Mouse (Mus musculus): ENCODE results near the gene Slc16a10. TPM values are rescaled to one million over a fixed set of nuclear protein-coding genes. Genes with fewer than 3 reads are reported as not detected.

Slc16a10 gene
- polyA plus RNA-seq, 1 experiment from 2014 or later: 17.9 TPM

- no peak overlapping the region for H3K27ac ChIP-seq (replicated peaks in 1 of 2; ENCODE audit: control insufficient read depth in 1 of 2, insufficient read depth in 1 of 2, low read depth in 2 of 2, low read length in 2 of 2)
- no peak overlapping the region for H3K4me2 ChIP-seq (ENCODE audit: low read length)
- no peak overlapping the region for H3K4me3 ChIP-seq (ENCODE audit: control insufficient read depth in 1 of 2, insufficient read depth in 1 of 2, low read depth in 1 of 2, low read length in 2 of 2)
- no peak for ATAC-seq (ENCODE audit: insufficient number of reproducible peaks, insufficient read depth, low FRiP score, low read depth)
- no peak overlapping the region for H3K9ac ChIP-seq (ENCODE audit: low read length)
- peaks cover 4 to 9% of the 10 kb centered on the region in 2 experiments; a peak in 2 of 4 replicates for H3K4me1 ChIP-seq (ENCODE audit: control insufficient read depth in 2 of 2, insufficient read depth in 2 of 2, low read length in 2 of 2)
- H3K9me3 ChIP-seq (ENCODE audit: control insufficient read depth, low read length): no peaks in the 10 kb centered on the region
- no peaks in the 10 kb centered on the region for H3K27me3 ChIP-seq (ENCODE audit: control insufficient read depth, insufficient read depth, low read length)
- 93% methylated on average over 5 of the region's 5 CpGs for WGBS
- H3K36me3 ChIP-seq (ENCODE audit: control insufficient read depth, insufficient read depth, low read length): no peaks in the 10 kb centered on the region
Measured at GRCm38 (mm10) chr10:40179142-40179541, 37.1 kb upstream of the Slc16a10 start.

- WGBS: 27% methylated on average over 6 of the region's 6 CpGs
- Histone ChIP-seq H3K9me3 (ENCODE audit: control insufficient read depth, low read length) (no peaks in the 10 kb centered on the region), H3K4me2 (ENCODE audit: low read length) (no peak overlapping the region), H3K27me3 (ENCODE audit: control insufficient read depth, insufficient read depth, low read length) (no peaks in the 10 kb centered on the region), H3K27ac (replicated peaks in 1 of 2; ENCODE audit: control insufficient read depth in 1 of 2, insufficient read depth in 1 of 2, low read depth in 2 of 2, low read length in 2 of 2) (no peak overlapping the region), H3K4me3 (ENCODE audit: control insufficient read depth in 1 of 2, insufficient read depth in 1 of 2, low read depth in 1 of 2, low read length in 2 of 2) (no peak overlapping the region), H3K36me3 (ENCODE audit: control insufficient read depth, insufficient read depth, low read length) (no peaks in the 10 kb centered on the region), H3K4me1 (ENCODE audit: control insufficient read depth in 2 of 2, insufficient read depth in 2 of 2, low read length in 2 of 2) (peaks cover 4 to 9% of the 10 kb centered on the region in 2 experiments; a peak in 2 of 4 replicates), H3K9ac (ENCODE audit: low read length) (no peak overlapping the region)
- no peak for ATAC-seq (ENCODE audit: insufficient number of reproducible peaks, insufficient read depth, low FRiP score, low read depth)
Measured at GRCm38 (mm10) chr10:40177323-40177962, 35.4 kb upstream of the Slc16a10 start.

GRCm38 (mm10) chr10:40172136-40172535, 30.1 kb upstream of the Slc16a10 start:
- H3K9me3 ChIP-seq (ENCODE audit: control insufficient read depth, low read length): no peaks in the 10 kb centered on the region
- WGBS: 80% methylated on average over 6 of the region's 6 CpGs
- no peaks in the 10 kb centered on the region for H3K27me3 ChIP-seq (ENCODE audit: control insufficient read depth, insufficient read depth, low read length)
- no peak overlapping the region for H3K27ac ChIP-seq (replicated peaks in 1 of 2; ENCODE audit: control insufficient read depth in 1 of 2, insufficient read depth in 1 of 2, low read depth in 2 of 2, low read length in 2 of 2)
- ATAC-seq (ENCODE audit: insufficient number of reproducible peaks, insufficient read depth, low FRiP score, low read depth): no peak
- H3K4me3 ChIP-seq (ENCODE audit: control insufficient read depth in 1 of 2, insufficient read depth in 1 of 2, low read depth in 1 of 2, low read length in 2 of 2): no peak overlapping the region
- H3K36me3 ChIP-seq (ENCODE audit: control insufficient read depth, insufficient read depth, low read length): no peaks in the 10 kb centered on the region
- no peak overlapping the region for H3K9ac ChIP-seq (ENCODE audit: low read length)
- no peaks in the 10 kb centered on the region for H3K4me1 ChIP-seq (ENCODE audit: control insufficient read depth in 2 of 2, insufficient read depth in 2 of 2, low read length in 2 of 2)
- no peak overlapping the region for H3K4me2 ChIP-seq (ENCODE audit: low read length)

GRCm38 (mm10) chr10:40171211-40171610, 29.2 kb upstream of the Slc16a10 start:
- Histone ChIP-seq H3K27me3 (ENCODE audit: control insufficient read depth, insufficient read depth, low read length) (no peaks in the 10 kb centered on the region), H3K36me3 (ENCODE audit: control insufficient read depth, insufficient read depth, low read length) (no peaks in the 10 kb centered on the region), H3K4me3 (ENCODE audit: control insufficient read depth in 1 of 2, insufficient read depth in 1 of 2, low read depth in 1 of 2, low read length in 2 of 2) (no peak overlapping the region), H3K9ac (ENCODE audit: low read length) (no peak overlapping the region), H3K27ac (replicated peaks in 1 of 2; ENCODE audit: control insufficient read depth in 1 of 2, insufficient read depth in 1 of 2, low read depth in 2 of 2, low read length in 2 of 2) (no peak overlapping the region), H3K4me1 (ENCODE audit: control insufficient read depth in 2 of 2, insufficient read depth in 2 of 2, low read length in 2 of 2) (no peaks in the 10 kb centered on the region), H3K9me3 (ENCODE audit: control insufficient read depth, low read length) (no peaks in the 10 kb centered on the region), H3K4me2 (ENCODE audit: low read length) (no peak overlapping the region)
- no peak for ATAC-seq (ENCODE audit: insufficient number of reproducible peaks, insufficient read depth, low FRiP score, low read depth)
- WGBS: 83% methylated on average over 7 of the region's 8 CpGs

GRCm38 (mm10) chr10:40170141-40170558, 28.1 kb upstream of the Slc16a10 start:
- 93% methylated on average over 4 of the region's 4 CpGs for WGBS
- Histone ChIP-seq H3K4me3 (ENCODE audit: control insufficient read depth in 1 of 2, insufficient read depth in 1 of 2, low read depth in 1 of 2, low read length in 2 of 2) (no peak overlapping the region), H3K27ac (replicated peaks in 1 of 2; ENCODE audit: control insufficient read depth in 1 of 2, insufficient read depth in 1 of 2, low read depth in 2 of 2, low read length in 2 of 2) (no peak overlapping the region), H3K9me3 (ENCODE audit: control insufficient read depth, low read length) (no peaks in the 10 kb centered on the region), H3K9ac (ENCODE audit: low read length) (no peak overlapping the region), H3K4me1 (ENCODE audit: control insufficient read depth in 2 of 2, insufficient read depth in 2 of 2, low read length in 2 of 2) (no peaks in the 10 kb centered on the region; a peak in 1 of 4 replicates), H3K4me2 (ENCODE audit: low read length) (no peak overlapping the region), H3K27me3 (ENCODE audit: control insufficient read depth, insufficient read depth, low read length) (no peaks in the 10 kb centered on the region), H3K36me3 (ENCODE audit: control insufficient read depth, insufficient read depth, low read length) (no peaks in the 10 kb centered on the region)
- no peak for ATAC-seq (ENCODE audit: insufficient number of reproducible peaks, insufficient read depth, low FRiP score, low read depth)

GRCm38 (mm10) chr10:40169566-40169965, 27.5 kb upstream of the Slc16a10 start:
- H3K9me3 ChIP-seq (ENCODE audit: control insufficient read depth, low read length): no peaks in the 10 kb centered on the region
- H3K4me3 ChIP-seq (ENCODE audit: control insufficient read depth in 1 of 2, insufficient read depth in 1 of 2, low read depth in 1 of 2, low read length in 2 of 2): no peak overlapping the region
- no peak overlapping the region for H3K9ac ChIP-seq (ENCODE audit: low read length)
- H3K36me3 ChIP-seq (ENCODE audit: control insufficient read depth, insufficient read depth, low read length): no peaks in the 10 kb centered on the region
- H3K27me3 ChIP-seq (ENCODE audit: control insufficient read depth, insufficient read depth, low read length): no peaks in the 10 kb centered on the region
- peaks cover 0 to 2% of the 10 kb centered on the region in 2 experiments; a peak in 1 of 4 replicates for H3K4me1 ChIP-seq (ENCODE audit: control insufficient read depth in 2 of 2, insufficient read depth in 2 of 2, low read length in 2 of 2)
- H3K27ac ChIP-seq (replicated peaks in 1 of 2; ENCODE audit: control insufficient read depth in 1 of 2, insufficient read depth in 1 of 2, low read depth in 2 of 2, low read length in 2 of 2): no peak overlapping the region
- H3K4me2 ChIP-seq (ENCODE audit: low read length): no peak overlapping the region
- no peak for ATAC-seq (ENCODE audit: insufficient number of reproducible peaks, insufficient read depth, low FRiP score, low read depth)
- 69% methylated on average over 10 of the region's 10 CpGs for WGBS

- Histone ChIP-seq H3K4me3 (ENCODE audit: control insufficient read depth in 1 of 2, insufficient read depth in 1 of 2, low read depth in 1 of 2, low read length in 2 of 2) (no peak overlapping the region), H3K36me3 (ENCODE audit: control insufficient read depth, insufficient read depth, low read length) (no peaks in the 10 kb centered on the region), H3K27me3 (ENCODE audit: control insufficient read depth, insufficient read depth, low read length) (no peaks in the 10 kb centered on the region), H3K27ac (replicated peaks in 1 of 2; ENCODE audit: control insufficient read depth in 1 of 2, insufficient read depth in 1 of 2, low read depth in 2 of 2, low read length in 2 of 2) (no peak overlapping the region), H3K9me3 (ENCODE audit: control insufficient read depth, low read length) (no peaks in the 10 kb centered on the region), H3K9ac (ENCODE audit: low read length) (no peak overlapping the region), H3K4me2 (ENCODE audit: low read length) (no peak overlapping the region), H3K4me1 (ENCODE audit: control insufficient read depth in 2 of 2, insufficient read depth in 2 of 2, low read length in 2 of 2) (peaks cover 0 to 2% of the 10 kb centered on the region in 2 experiments; a peak in 1 of 4 replicates)
- ATAC-seq (ENCODE audit: insufficient number of reproducible peaks, insufficient read depth, low FRiP score, low read depth): no peak
- 81% methylated on average over 7 of the region's 7 CpGs for WGBS
Measured at GRCm38 (mm10) chr10:40169088-40169487, 27.0 kb upstream of the Slc16a10 start.

All from heart, embryonic 14.5 days (tissue).